Mouse (Mus musculus) bone marrow macrophage, adult 2 months (primary cell): ENCODE data around the gene Themis2. TPM values are rescaled to one million over a fixed set of nuclear protein-coding genes. Genes with fewer than 3 reads are reported as not detected.
"Not testable (repeated sequence)": the region's sequence is repeated elsewhere in the genome, so short reads cannot be mapped to it uniquely, and the experiment has no call there.

Experiments
- H3K27ac ChIP-seq: 2 replicates; pipeline ENCODE4 v1.5.1; 2012; ENCODE audit warnings: low read depth, low read length; ENCODE audit not compliant: insufficient read depth
- H3K4me1 ChIP-seq: 2 replicates; pipeline ENCODE4 v1.6.1; 2012; ENCODE audit warnings: low read length; ENCODE audit not compliant: control insufficient read depth, insufficient read depth
- H3K4me3 ChIP-seq: 2 replicates; pipeline ENCODE4 v1.5.1; 2012; ENCODE audit warnings: mild to moderate bottlenecking, low read length, moderate library complexity; ENCODE audit not compliant: insufficient read depth
- CTCF ChIP-seq: IDR thresholded peaks from 2 replicates; pipeline ENCODE4 v1.5.1; 2012; ENCODE audit warnings: low read depth, mild to moderate bottlenecking, low read length, moderate library complexity
- POLR2A ChIP-seq: IDR thresholded peaks from 2 replicates; pipeline ENCODE4 v1.6.1; 2012; ENCODE audit warnings: mild to moderate bottlenecking, low read depth, low read length, borderline replicate concordance
- polyA plus RNA-seq: library from polyadenylated mRNA; stranded (reverse); fragments of >200 nt; gene quantifications from 2 replicates; pipeline ENCODE4 v1.2.4, GENCODE M21; 2012; ENCODE audit not compliant: missing spikeins, insufficient read depth, insufficient read length

Themis2 gene
- polyA plus RNA-seq, 1 experiment = 141 TPM

DNA sequence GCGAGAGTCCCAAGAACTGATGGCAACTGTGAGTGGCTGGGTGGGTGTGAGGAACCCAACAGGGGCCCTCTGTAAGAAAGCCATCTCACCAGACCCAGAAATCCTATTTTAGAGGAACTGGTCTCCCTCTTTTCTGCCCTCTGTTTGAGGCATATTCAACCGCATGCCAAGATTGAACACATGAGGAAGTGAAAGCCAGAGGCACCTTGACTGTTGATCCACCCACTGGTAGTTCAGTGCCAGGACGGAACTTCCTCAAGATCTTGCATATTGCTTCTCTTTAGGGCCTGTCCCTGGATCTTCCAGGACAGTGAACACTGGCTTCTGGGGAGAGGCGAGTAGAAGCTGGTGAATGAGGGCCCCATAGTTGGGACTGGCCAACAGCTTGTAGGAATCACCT lies 15.9 kb downstream of the Themis2 start:
- Histone ChIP-seq H3K4me3 (no peak overlapping the region), H3K27ac (peak overlapping the region; percentile 80), H3K4me1 (peaks cover 24% of the 10 kb centered on the region)
- TF ChIP-seq CTCF = no peak
- TF ChIP-seq POLR2A = no peak

DNA sequence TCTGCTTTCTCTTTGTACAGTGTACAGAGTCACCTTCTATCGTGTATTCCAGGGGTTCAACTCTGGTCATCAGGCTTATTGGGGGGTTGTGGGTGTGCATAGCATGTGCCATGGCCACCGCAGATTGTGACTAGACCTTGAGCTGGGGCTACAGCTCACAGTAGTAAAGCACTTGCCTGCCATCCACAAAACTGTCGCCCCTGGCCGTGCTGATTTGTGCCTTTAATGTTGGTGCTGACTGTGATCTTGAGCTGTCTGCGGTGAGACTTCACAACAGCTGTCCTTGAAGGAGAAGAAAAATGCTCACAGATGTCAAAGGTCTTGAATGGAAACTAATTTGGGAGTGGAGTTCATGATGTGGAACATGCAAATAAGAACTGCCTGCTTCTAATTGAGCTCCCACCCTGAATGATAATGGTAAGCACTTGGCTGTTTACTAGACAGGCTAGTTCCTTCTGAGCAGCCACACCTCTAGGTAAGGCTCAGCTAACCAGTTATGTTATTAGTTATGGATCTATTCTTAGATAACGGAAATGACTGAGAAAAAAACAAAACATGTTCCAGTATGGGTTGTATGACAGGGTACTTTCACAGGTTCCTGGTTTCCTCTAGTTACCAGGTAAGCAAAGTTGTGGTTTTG lies 17.5 kb downstream of the Themis2 start:
- Histone ChIP-seq H3K4me3 (no peak overlapping the region), H3K27ac (no peak overlapping the region), H3K4me1 (peaks cover 18% of the 10 kb centered on the region)
- TF ChIP-seq POLR2A (no peak), CTCF (no peak)

DNA sequence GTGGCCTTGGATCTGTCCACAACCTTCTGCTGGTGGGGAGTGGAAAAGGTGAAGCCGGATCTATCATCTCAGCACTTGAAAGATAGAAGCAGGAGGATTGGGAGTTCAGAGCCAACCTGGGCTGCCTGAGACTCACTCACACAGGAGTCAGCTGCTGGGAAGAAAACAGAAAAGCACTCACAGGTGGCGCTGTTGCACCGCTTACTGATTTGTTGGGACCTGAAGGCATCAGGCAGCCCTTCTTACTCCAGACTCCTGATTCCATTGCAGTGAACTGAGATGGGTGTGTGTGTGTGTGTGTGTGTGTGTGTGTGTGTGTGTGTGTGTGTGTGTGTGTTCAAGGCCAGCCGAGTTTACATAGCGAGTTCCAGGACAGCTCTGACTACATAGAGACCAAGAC lies 19.4 kb downstream of the Themis2 start:
- TF ChIP-seq CTCF = peak; percentile 57; the same call in 1 of the 2 replicates
- TF ChIP-seq POLR2A = no peak
- no peak overlapping the region for H3K4me3 ChIP-seq
- no peak overlapping the region for H3K27ac ChIP-seq
- peaks cover 18% of the 10 kb centered on the region for H3K4me1 ChIP-seq

DNA sequence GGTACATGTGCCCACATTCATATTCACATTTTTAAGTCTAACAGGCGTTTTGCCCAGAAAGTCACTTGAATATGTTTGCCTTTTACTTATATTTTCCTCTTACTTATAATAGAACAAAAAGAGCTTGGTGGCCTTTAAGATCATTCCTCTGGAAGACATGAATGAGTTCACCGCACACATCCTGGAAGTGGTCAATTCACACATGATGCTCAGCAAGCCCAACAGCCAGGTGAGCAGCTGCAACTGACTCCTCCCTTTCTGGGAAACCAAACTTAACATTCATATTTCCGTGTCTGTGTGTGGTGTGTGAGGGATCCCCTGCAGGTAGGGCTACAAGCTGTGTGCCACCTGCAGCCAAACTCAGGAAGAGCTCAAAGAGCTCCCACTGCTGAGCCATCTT lies 21.3 kb downstream of the Themis2 start:
- TF ChIP-seq POLR2A = no peak
- Histone ChIP-seq H3K4me3 (no peak overlapping the region), H3K27ac (no peak overlapping the region), H3K4me1 (peaks cover 7% of the 10 kb centered on the region)

DNA sequence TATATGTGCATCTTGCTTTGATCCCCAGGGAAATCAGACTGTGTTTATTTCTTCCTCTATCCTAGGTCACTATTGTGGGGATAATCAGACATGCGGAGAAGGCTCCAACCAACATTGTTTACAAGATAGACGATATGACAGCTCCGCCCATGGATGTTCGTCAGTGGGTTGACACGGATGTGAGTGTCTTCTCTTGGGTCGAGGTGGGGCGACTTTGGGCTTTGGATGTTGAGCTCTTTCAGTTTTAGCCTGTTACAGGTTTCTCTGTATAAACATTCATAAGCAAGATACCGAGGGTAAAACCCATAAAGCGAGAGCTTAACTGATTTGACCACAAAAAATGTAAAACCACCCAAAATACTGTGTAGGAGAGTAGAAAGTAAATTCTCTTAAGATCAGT lies 24.4 kb downstream of the Themis2 start:
- no peak overlapping the region for H3K27ac ChIP-seq
- TF ChIP-seq CTCF = no peak
- no peak for TF ChIP-seq POLR2A
- H3K4me1 ChIP-seq = peaks cover 7% of the 10 kb centered on the region
- H3K4me3 ChIP-seq = no peak overlapping the region

DNA sequence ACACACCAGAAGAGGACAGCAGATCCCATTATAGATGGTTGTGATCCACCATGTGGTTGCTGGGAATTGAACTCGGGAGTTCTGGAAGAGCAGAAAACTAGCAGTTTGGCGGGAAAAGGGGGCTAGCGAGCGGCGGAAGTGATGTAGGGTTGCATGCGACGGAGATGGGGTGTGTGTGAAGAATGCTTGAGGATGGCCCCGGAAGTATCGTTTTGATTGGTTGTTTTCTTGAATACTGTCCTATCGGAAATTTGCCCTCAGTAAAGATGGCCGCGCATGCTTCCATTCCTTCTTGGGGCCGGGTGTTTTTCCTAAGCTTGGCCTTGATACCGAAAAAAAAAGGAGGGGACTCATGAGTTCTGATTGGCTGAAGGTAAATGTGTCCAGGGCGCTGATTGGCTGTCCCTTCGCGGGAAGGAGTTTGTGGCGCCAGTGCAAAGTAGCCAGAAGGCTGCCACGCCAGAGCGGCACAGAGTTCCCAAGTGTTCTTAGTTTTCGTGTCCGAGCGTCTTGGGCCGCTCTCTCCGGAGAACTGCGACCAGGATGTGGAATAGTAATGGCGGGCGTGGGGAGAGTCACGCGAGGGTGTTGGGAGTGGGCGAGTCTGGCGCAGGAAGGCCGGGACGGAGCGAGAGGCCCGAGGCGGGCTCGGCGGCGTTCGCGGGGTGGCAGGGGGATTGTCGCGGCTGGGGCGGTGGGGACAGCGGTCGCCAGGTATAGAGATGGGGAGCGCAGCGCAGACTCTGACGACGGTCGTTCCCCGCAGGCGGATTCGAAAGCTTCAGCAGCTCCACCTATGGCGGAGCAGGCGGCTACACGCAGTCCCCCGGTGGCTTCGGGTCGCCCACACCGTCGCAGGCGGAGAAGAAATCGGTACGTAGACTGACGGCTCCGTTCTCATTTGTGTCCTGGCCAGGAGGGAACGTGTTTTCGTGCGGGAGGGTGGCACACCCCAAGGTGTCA lies 28.0 kb downstream of the Themis2 start, which contains the start of gene Rpa2:
TSS of gene Rpa2 (plus strand) at position 419 of the 963 bp plus-strand sequence.
- Histone ChIP-seq H3K4me1 (peaks cover 7% of the 10 kb centered on the region), H3K4me3 (peak within 1 kb of the TSS; percentile 70), H3K27ac (peak within 1 kb of the TSS; percentile 5; the same call in 1 of the 2 replicates)
- no peak for TF ChIP-seq POLR2A
- no peak for TF ChIP-seq CTCF

DNA sequence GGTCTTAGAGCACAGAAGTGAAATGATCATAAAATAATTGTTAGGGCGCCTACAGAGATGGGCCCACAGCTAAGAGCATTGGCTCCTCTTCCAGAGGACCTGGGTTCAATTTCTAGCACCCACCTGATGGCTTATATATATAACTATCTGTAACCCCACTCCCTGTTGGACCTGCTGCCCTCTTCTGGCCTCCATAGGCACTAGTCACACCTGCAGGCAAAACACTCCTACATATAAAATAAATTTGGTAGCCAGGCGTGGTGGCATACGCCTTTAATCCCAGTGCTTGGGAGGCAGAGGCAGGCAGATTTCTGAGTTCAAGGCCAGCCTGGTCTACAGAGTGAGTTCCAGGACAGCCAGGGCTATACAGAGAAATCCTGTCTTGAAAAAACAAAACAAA lies 33.1 kb downstream of the Themis2 start:
- H3K27ac ChIP-seq, H3K4me3 ChIP-seq: not testable (repeated sequence)
- peaks cover 24% of the 10 kb centered on the region for H3K4me1 ChIP-seq

DNA sequence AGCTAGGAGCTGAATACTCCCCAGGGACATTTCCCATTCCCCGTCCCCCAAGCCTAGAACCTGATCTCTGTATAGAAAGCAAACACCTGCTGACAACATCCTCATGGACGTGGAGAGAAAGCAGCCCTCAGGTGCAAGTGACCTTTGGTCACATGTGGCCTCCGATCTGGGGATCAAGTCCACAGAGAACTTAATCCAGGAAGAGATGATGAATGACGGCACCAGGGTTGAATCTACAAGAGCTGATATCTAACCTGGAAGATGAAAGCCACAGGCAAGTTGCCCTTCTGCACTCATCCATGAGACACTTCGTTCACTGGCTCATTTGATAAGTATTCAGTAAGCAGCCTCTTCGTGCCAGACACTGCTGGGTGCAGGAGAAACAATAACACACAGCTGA lies 33.6 kb downstream of the Themis2 start:
- Histone ChIP-seq H3K27ac (no peak overlapping the region), H3K4me3 (no peak overlapping the region), H3K4me1 (peaks cover 30% of the 10 kb centered on the region)
- TF ChIP-seq POLR2A (no peak), CTCF (no peak)

DNA sequence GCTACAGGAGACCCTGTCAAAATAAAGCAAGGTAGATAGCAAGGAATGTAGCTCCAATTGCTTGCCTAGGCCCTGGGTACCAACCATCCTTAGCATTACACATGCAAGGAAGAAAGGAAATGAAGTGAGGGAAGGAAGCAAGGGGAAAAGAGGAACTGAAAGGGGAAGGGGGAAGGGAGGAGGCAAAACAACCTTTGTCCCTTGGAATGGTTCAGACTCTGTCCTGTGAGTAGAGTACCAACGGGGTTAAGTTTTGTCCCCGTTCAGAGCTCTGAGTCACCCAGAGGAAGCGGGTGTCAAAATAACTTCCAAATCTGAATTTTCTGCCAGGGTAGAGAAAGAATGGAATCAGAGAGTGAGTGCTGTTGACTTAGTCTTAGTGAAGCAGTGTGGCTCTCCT lies 35.9 kb downstream of the Themis2 start:
- Histone ChIP-seq H3K4me3 (peak overlapping the region; percentile 9; the same call in 1 of the 2 replicates), H3K27ac (peak overlapping the region; percentile 95), H3K4me1 (peaks cover 31% of the 10 kb centered on the region)
- TF ChIP-seq POLR2A (no peak), CTCF (no peak)
